Mouse (Mus musculus) mature B cell (primary cell): Measurements from ENCODE around the gene Cldn34b4.

ENCODE experiments used
- in situ Hi-C: fragments of 300-500 bp; cut with MboI; formaldehyde crosslinking; loops from 2 replicates; pipeline ENCODE4 v1.14.3; 2019

Cldn34b4 gene

DNA sequence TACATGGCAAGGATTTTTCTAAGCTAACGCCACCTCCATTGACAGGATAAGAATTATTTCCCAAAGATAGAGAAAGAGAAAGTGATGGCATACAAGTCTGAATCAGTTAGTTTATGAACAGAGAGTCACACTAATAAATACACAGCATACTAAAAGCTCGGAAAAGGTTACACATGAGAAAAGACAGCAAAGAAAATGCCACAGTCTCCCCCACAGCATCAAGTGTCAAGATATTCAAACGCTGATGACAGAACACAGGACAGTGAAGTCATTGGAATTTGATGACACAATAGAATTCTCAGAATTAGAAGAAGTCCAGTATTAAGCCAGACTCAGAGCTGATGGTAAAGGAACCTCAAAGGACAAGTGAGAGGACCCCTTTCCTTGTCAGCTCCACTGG is at the start of gene Cldn34b4:
TSS of gene Cldn34b4 (plus strand) at position 301 of the 400 bp plus-strand sequence.
- in situ Hi-C loops, result no loop called here
